Mouse (Mus musculus) cerebellum, adult 11 months (tissue): Measurements from ENCODE around the gene Lyl1.
"Not testable (repeated sequence)": the region's sequence is repeated elsewhere in the genome, so short reads cannot be mapped to it uniquely, and the experiment has no call there.

Source experiments
- DNase-seq: peaks from one replicate; pipeline ENCODE4 v3.0.0; 2022

Lyl1 gene

GRCm38 (mm10) chr8:84668731-84669485, 32.3 kb upstream of the Lyl1 start:
- no peak for DNase-seq

GRCm38 (mm10) chr8:84670295-84671006, 30.8 kb upstream of the Lyl1 start:
- DNase-seq, result not testable (repeated sequence)

- DNase-seq, result no peak
These were observed 24.0 kb upstream of the Lyl1 start for GRCm38 (mm10) chr8:84677305-84677704.

- DNase-seq, result no peak
These were observed 19.8 kb upstream of the Lyl1 start for GRCm38 (mm10) chr8:84681476-84681875.

GRCm38 (mm10) chr8:84682257-84682656, 19.0 kb upstream of the Lyl1 start:
- no peak for DNase-seq

- no peak for DNase-seq
These were observed 16.7 kb upstream of the Lyl1 start for GRCm38 (mm10) chr8:84684537-84684936.

GRCm38 (mm10) chr8:84686191-84687002, 14.9 kb upstream of the Lyl1 start, which contains the start of gene Trmt1:
TSS of gene Trmt1 (plus strand) at chr8:84686307.
- no peak for DNase-seq

GRCm38 (mm10) chr8:84687003-84687704, 14.1 kb upstream of the Lyl1 start:
- peak; percentile 56 for DNase-seq

GRCm38 (mm10) chr8:84687705-84688100, 13.6 kb upstream of the Lyl1 start, which contains the start of gene Nacc1:
TSS of gene Nacc1 (minus strand) at chr8:84687862.
- DNase-seq, result peak; percentile 82

GRCm38 (mm10) chr8:84689091-84689915, 12.0 kb upstream of the Lyl1 start:
- DNase-seq, result peak; percentile 85

GRCm38 (mm10) chr8:84693332-84693731, 7.9 kb upstream of the Lyl1 start:
- no peak for DNase-seq

- no peak for DNase-seq
These were observed 6.1 kb upstream of the Lyl1 start for GRCm38 (mm10) chr8:84695140-84695539.

- no peak for DNase-seq
These were observed 3.8 kb upstream of the Lyl1 start for GRCm38 (mm10) chr8:84697166-84698130.

GRCm38 (mm10) chr8:84698288-84698687, 3.0 kb upstream of the Lyl1 start:
- no peak for DNase-seq

GRCm38 (mm10) chr8:84698929-84699401, 2.3 kb upstream of the Lyl1 start:
- no peak for DNase-seq

- no peak for DNase-seq
These were observed 1.4 kb upstream of the Lyl1 start for GRCm38 (mm10) chr8:84699861-84700322.

- DNase-seq, result no peak
These were observed 731 bp upstream of the Lyl1 start for GRCm38 (mm10) chr8:84700526-84700925.

GRCm38 (mm10) chr8:84702561-84702960, 1.3 kb downstream of the Lyl1 start:
- DNase-seq, result no peak

- DNase-seq, result no peak
These were observed 1.8 kb downstream of the Lyl1 start for GRCm38 (mm10) chr8:84702963-84703465.
